Mouse (Mus musculus): ENCODE measurements around the gene Ace.

GRCm38 (mm10) chr11:105975050-105975449 lies 7.3 kb downstream of the Ace start:
- TF ChIP-seq POLR2A (IDR thresholded peaks at IDR 0.05; ENCODE audit: low read depth, low read length) (no peak), CTCF (IDR thresholded peaks at IDR 0.05; ENCODE audit: extremely low read depth, insufficient read depth, insufficient read length, insufficient replicate concordance) (no peak)

Measured in spleen, adult 2 months (tissue).